Mouse (Mus musculus): Measurements from ENCODE around the gene Sstr3. TPM values are rescaled to one million over a fixed set of nuclear protein-coding genes. Genes with fewer than 3 reads are reported as not detected.

The Sstr3 gene
- polyA plus RNA-seq, 1 experiment from 2014 or later, result 0.02 TPM

DNA sequence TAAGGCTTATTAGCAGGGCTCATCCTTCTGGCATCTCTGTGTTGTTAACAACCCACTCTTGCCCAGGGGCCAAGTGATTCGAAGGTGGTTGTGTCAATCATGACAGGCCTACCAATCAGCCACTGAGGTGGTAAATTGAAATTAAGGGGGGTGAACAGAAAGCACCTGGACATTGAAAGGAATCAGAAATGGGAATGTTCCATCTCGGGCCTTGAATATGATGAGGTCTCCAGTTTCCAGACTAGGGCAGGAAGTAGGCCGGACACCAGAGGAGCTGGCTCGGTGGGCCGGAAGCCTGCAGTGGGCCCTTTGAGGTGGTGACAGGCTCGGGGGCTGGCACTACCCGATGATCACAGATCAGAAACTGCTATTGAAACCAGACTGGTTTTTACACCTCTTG, 16.5 kb downstream of the Sstr3 start:
- Histone ChIP-seq H3K4me1 (peaks cover 44% of the 10 kb centered on the region), H3K4me3 (no peak overlapping the region), H3K9me3 (replicated peaks) (no peaks in the 10 kb centered on the region), H3K27me3 (replicated peaks) (peaks cover 20% of the 10 kb centered on the region), H3K27ac (no peak overlapping the region), H3K9ac (no peak overlapping the region), H3K36me3 (no peaks in the 10 kb centered on the region), H3K4me2 (no peak overlapping the region)
- WGBS (ENCODE audit: insufficient replicate concordance), result 54% methylated on average over 7 of the region's 7 CpGs
- no peak for ATAC-seq

- no peaks in the 10 kb centered on the region for H3K9me3 ChIP-seq (replicated peaks)
- H3K4me1 ChIP-seq, result peaks cover 13% of the 10 kb centered on the region
- ATAC-seq, result no peak
- WGBS (ENCODE audit: insufficient replicate concordance), result 85% methylated on average over 5 of the region's 5 CpGs
- no peak overlapping the region for H3K4me3 ChIP-seq
- no peak overlapping the region for H3K4me2 ChIP-seq
- H3K27ac ChIP-seq, result no peak overlapping the region
- no peaks in the 10 kb centered on the region for H3K36me3 ChIP-seq
- no peak overlapping the region for H3K9ac ChIP-seq
- no peaks in the 10 kb centered on the region for H3K27me3 ChIP-seq (replicated peaks)
Observed at GRCm38 (mm10) chr15:78524163-78524562, 20.3 kb downstream of the Sstr3 start.

- H3K36me3 ChIP-seq, result no peaks in the 10 kb centered on the region
- WGBS (ENCODE audit: insufficient replicate concordance), result 44% methylated on average over 6 of the region's 6 CpGs
- no peaks in the 10 kb centered on the region for H3K9me3 ChIP-seq (replicated peaks)
- no peaks in the 10 kb centered on the region for H3K27me3 ChIP-seq (replicated peaks)
- H3K9ac ChIP-seq, result no peak overlapping the region
- H3K27ac ChIP-seq, result no peak overlapping the region
- ATAC-seq, result no peak
- H3K4me2 ChIP-seq, result no peak overlapping the region
- H3K4me3 ChIP-seq, result no peak overlapping the region
- no peaks in the 10 kb centered on the region; the same call in 1 of the 2 replicates for H3K4me1 ChIP-seq
Observed at GRCm38 (mm10) chr15:78521892-78522291, 22.6 kb downstream of the Sstr3 start.

DNA sequence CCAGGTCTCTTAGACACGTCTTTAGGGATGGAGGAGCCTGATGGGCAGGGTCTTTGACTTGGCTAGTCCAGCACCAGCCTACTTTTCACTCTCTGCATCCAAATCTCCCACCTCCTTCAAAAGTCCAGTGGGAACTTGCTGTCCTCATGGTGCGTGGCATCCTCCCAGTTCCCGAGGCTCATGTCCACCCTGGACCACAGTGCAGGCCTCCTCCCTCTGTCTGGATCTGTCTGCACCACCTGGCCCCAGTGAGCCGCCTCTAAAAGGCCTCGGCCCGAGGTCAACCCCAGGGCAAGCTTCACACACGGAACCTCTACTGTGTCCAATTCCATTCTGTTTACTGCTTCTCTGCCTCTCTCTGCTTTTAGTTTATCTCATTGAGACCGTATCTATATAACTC, 23.2 kb downstream of the Sstr3 start:
- no peak for ATAC-seq
- Histone ChIP-seq H3K27ac (no peak overlapping the region), H3K9me3 (replicated peaks) (no peaks in the 10 kb centered on the region), H3K9ac (no peak overlapping the region), H3K4me2 (no peak overlapping the region), H3K4me1 (no peaks in the 10 kb centered on the region; the same call in 1 of the 2 replicates), H3K36me3 (no peaks in the 10 kb centered on the region), H3K27me3 (replicated peaks) (no peaks in the 10 kb centered on the region), H3K4me3 (no peak overlapping the region)
- 62% methylated on average over 8 of the region's 8 CpGs for WGBS (ENCODE audit: insufficient replicate concordance)

DNA sequence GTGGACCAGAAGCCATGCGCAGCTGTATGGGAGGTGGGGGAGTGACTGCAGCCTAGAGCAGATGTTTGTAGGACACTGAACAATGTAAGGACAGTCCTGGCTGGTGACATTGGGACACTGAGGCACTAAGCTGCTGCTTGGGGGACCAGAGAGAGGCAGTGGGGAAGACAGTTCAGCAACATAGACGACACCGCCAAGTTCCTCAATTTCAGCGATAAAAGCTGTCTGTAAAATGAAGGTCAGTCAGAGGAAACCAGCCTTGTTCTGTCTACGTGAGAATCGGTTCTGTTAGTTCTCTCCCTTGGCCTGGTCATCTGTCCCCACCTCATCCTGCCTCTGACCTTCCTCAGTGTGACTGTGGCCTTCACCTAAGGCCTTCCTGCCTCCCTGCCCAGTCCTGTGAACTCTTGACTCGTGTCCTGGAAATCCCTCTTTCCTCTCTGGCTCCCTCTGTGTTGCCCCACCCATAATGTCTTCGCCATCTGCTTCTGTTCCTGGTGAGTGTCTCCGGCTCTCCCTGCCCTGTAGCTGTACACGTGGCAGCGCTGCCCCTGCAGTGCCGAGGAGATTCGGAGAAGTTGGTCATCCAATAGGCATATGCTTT, 24.3 kb downstream of the Sstr3 start:
- Histone ChIP-seq H3K4me1 (no peaks in the 10 kb centered on the region), H3K9me3 (replicated peaks) (no peaks in the 10 kb centered on the region), H3K4me2 (no peak overlapping the region), H3K27me3 (replicated peaks) (no peaks in the 10 kb centered on the region), H3K9ac (no peak overlapping the region), H3K4me3 (no peak overlapping the region), H3K36me3 (no peaks in the 10 kb centered on the region), H3K27ac (no peak overlapping the region)
- 46% methylated on average over 13 of the region's 13 CpGs for WGBS (ENCODE audit: insufficient replicate concordance)
- ATAC-seq, result no peak

DNA sequence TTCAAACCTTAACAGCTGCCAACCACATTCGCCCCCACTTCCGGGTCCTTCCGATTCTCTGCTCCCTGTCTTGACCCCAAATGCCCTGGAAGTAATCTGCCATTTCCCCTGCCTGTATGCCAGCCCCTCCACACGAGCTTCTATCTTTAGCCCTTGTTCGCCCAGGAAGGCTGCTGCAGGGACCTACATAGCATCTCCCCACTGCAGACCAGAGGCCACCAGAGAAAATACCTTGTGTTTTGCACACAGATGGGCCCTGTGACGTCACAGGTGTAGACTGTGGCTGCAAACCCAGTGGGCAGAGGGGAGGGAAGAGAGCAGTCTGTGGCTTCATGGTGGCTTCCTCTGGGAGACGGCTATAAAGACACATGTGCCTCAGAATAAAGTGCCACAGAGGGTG, 26.3 kb downstream of the Sstr3 start:
- Histone ChIP-seq H3K36me3 (no peaks in the 10 kb centered on the region), H3K4me3 (no peak overlapping the region), H3K4me2 (no peak overlapping the region), H3K4me1 (0 out of 2 replicates have a peak, but pooled peaks cover 5% of the 10 kb centered on the region), H3K27ac (no peak overlapping the region), H3K9me3 (replicated peaks) (no peaks in the 10 kb centered on the region), H3K27me3 (replicated peaks) (no peaks in the 10 kb centered on the region), H3K9ac (no peak overlapping the region)
- 55% methylated on average over 7 of the region's 7 CpGs for WGBS (ENCODE audit: insufficient replicate concordance)
- ATAC-seq, result no peak

- no peak overlapping the region for H3K27ac ChIP-seq
- ATAC-seq, result no peak
- peaks cover 17% of the 10 kb centered on the region for H3K4me1 ChIP-seq
- no peak overlapping the region for H3K4me2 ChIP-seq
- 30% methylated on average over 6 of the region's 6 CpGs for WGBS (ENCODE audit: insufficient replicate concordance)
- H3K27me3 ChIP-seq (replicated peaks), result no peaks in the 10 kb centered on the region
- H3K9ac ChIP-seq, result no peak overlapping the region
- H3K4me3 ChIP-seq, result no peak overlapping the region
- H3K36me3 ChIP-seq, result no peaks in the 10 kb centered on the region
- no peaks in the 10 kb centered on the region for H3K9me3 ChIP-seq (replicated peaks)
Observed at GRCm38 (mm10) chr15:78515759-78516158, 28.7 kb downstream of the Sstr3 start.

DNA sequence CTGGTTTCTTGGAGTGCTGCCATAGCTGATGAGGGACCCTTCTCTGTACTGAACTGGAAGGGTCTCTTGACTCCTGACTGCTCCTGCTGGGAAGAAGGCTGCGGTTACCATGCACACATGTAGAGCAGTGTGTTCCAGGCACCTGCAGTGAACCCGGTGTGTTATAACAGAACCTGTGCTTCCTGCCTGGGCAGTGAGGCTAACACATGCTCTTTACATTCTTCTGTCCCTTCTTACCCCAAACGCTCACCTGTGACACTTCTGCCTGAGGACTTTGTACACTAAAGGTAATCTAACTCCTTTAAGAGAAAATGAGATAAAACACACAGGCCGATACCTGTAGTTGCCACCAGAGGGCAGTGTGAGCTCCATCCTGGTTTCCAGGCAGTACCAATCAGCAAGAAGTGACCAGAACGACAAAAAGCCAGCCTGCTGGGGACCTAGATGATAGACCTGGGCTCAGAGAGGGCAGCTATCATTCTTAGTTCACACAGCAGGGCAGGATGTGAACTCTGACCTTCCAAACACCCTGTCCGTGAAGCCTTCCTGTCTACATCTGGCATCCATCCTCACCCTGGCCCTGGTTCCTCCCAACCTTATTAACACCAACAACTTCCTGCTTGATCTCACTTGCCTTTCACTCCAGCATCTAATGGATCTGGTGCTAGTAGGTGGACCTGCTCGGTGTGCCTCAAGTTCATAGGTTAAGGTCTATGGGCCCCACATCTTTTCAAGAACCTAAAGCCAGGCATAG, 29.9 kb downstream of the Sstr3 start:
- no peak overlapping the region for H3K4me2 ChIP-seq
- H3K36me3 ChIP-seq, result no peaks in the 10 kb centered on the region
- no peaks in the 10 kb centered on the region for H3K27me3 ChIP-seq (replicated peaks)
- ATAC-seq, result no peak
- no peaks in the 10 kb centered on the region for H3K9me3 ChIP-seq (replicated peaks)
- no peak overlapping the region for H3K27ac ChIP-seq
- WGBS (ENCODE audit: insufficient replicate concordance), result 22% methylated on average over 7 of the region's 7 CpGs
- H3K4me3 ChIP-seq, result no peak overlapping the region
- no peak overlapping the region for H3K9ac ChIP-seq
- peaks cover 26% of the 10 kb centered on the region for H3K4me1 ChIP-seq

GRCm38 (mm10) chr15:78513019-78513418, 31.5 kb downstream of the Sstr3 start:
- H3K4me3 ChIP-seq, result no peak overlapping the region
- ATAC-seq, result no peak
- H3K9ac ChIP-seq, result no peak overlapping the region
- H3K27ac ChIP-seq, result no peak overlapping the region
- no peaks in the 10 kb centered on the region for H3K27me3 ChIP-seq (replicated peaks)
- no peaks in the 10 kb centered on the region for H3K9me3 ChIP-seq (replicated peaks)
- peaks cover 26% of the 10 kb centered on the region for H3K4me1 ChIP-seq
- 74% methylated on average over 14 of the region's 14 CpGs for WGBS (ENCODE audit: insufficient replicate concordance)
- H3K36me3 ChIP-seq, result no peaks in the 10 kb centered on the region
- no peak overlapping the region for H3K4me2 ChIP-seq

- no peaks in the 10 kb centered on the region for H3K9me3 ChIP-seq (replicated peaks)
- H3K36me3 ChIP-seq, result no peaks in the 10 kb centered on the region
- H3K4me2 ChIP-seq, result no peak overlapping the region
- H3K9ac ChIP-seq, result no peak overlapping the region
- H3K27me3 ChIP-seq (replicated peaks), result no peaks in the 10 kb centered on the region
- H3K4me1 ChIP-seq, result peaks cover 26% of the 10 kb centered on the region
- 56% methylated on average over 7 of the region's 7 CpGs for WGBS (ENCODE audit: insufficient replicate concordance)
- peak; percentile 28; the same call in 1 of the 2 replicates for ATAC-seq
- no peak overlapping the region for H3K4me3 ChIP-seq
- H3K27ac ChIP-seq, result peak overlapping the region; percentile 14; the same call in 1 of the 2 replicates
Observed at GRCm38 (mm10) chr15:78511951-78512350, 32.5 kb downstream of the Sstr3 start.

GRCm38 (mm10) chr15:78510736-78511135, 33.7 kb downstream of the Sstr3 start:
- Histone ChIP-seq H3K9me3 (replicated peaks) (no peaks in the 10 kb centered on the region), H3K9ac (no peak overlapping the region), H3K36me3 (no peaks in the 10 kb centered on the region), H3K4me2 (no peak overlapping the region), H3K27ac (no peak overlapping the region), H3K27me3 (replicated peaks) (no peaks in the 10 kb centered on the region), H3K4me1 (peaks cover 26% of the 10 kb centered on the region), H3K4me3 (no peak overlapping the region)
- WGBS (ENCODE audit: insufficient replicate concordance), result 68% methylated on average over 6 of the region's 6 CpGs
- ATAC-seq, result no peak

GRCm38 (mm10) chr15:78510121-78510576, 34.3 kb downstream of the Sstr3 start:
- 42% methylated on average over 8 of the region's 8 CpGs for WGBS (ENCODE audit: insufficient replicate concordance)
- H3K27me3 ChIP-seq (replicated peaks), result no peaks in the 10 kb centered on the region
- no peaks in the 10 kb centered on the region for H3K36me3 ChIP-seq
- H3K4me1 ChIP-seq, result peaks cover 26% of the 10 kb centered on the region
- 0 out of 2 replicates have a peak, but pooled peaks cover under 1% of the 10 kb centered on the region for H3K9me3 ChIP-seq (replicated peaks)
- H3K9ac ChIP-seq, result no peak overlapping the region
- H3K4me2 ChIP-seq, result no peak overlapping the region
- H3K4me3 ChIP-seq, result no peak overlapping the region
- H3K27ac ChIP-seq, result no peak overlapping the region
- no peak for ATAC-seq

Data from liver, embryonic 12.5 days (tissue).